Mouse (Mus musculus): ENCODE measurements around the gene Ptp4a2.
A peak's percentile ranks its signal among the peaks of the same experiment; 100 is the strongest.
"Not testable (repeated sequence)": the region's sequence is repeated elsewhere in the genome, so short reads cannot be mapped to it uniquely, and the experiment has no call there.

Ptp4a2 gene

DNA sequence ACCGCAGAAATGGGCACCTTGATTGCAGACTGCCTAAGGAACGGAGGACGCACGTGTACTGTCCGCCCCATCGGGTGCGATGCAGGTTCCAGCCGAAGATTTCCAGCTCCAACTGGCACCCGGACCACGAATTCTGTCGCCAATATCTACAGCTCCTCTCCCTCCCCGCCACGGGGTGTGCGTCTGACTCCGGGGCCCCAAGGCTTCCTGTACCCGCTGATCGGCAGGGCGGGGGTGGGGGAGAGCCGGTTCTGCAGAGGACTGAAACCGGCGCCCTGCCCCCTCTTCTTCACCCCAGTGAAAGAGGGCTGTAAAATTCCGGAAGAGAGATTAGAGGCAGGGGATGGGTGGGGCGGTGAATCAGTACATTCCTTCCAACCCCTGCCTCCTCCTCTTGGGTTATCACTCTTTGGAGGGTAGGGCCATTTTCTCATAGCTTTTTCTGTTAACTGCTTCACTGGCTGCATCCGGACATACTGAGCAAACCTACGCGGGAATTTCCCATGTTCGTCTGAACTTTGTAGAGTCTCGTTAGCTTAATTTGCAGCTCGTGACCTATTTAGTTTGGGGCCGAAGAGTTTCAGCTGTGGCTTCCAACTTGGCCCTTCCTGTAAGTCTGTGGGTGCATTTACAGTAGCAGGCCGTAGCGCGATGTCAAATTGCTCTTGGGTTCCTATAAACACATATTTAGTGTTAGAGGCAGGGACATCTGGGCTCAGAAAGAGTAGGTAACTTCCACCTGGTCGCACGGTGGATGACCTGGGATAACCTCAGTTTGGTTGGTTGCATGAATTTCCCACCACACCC, at the start of gene Ptp4a2:
Ptp4a2 (plus strand) TSS at position 422 of the 807 bp plus-strand sequence.
- DNase-seq (ENCODE audit: low read depth, low spot score) = no peak

DNA sequence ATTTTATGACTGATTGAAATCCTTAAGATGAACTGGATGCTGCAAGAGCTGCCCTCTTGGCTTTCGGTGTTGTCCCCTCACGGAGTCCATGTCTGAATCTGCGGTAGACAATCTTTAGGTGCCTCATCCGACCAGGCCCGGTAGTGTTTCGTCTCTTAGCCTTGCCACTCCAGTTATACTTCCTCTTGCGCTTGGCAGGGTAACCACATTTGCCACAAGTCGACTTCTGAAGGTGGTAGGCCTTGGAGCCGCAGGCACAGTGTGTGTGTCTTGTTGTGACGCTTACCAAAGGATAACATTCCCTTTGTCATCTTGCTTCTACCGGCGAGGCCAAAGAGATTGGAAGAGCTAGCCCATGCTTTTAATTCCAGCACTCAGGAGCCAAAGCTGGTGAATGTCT, 49.4 kb upstream of the Ptp4a2 start:
- no peak for DNase-seq (ENCODE audit: low read depth, low spot score)

DNA sequence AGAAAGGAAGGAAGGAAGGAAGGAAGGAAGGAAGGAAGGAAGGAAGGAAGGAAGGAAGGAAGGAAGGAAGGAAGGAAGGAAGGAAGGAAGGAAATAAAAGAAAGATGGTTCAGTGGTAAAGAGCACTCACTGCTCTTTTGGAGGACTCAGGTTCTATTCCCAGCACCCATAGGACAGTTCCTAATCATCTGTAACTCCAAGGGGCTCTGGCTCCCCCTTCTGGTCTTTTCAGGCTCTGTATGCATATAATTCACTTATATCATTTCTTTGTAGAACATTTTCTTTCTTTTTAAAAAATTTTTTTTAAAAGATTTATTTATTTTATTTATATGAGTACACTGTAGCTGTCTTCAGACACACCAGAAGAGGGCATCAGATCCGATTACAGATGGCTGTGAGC, 48.5 kb upstream of the Ptp4a2 start:
- not testable (repeated sequence) for DNase-seq (ENCODE audit: low read depth, low spot score)

DNA sequence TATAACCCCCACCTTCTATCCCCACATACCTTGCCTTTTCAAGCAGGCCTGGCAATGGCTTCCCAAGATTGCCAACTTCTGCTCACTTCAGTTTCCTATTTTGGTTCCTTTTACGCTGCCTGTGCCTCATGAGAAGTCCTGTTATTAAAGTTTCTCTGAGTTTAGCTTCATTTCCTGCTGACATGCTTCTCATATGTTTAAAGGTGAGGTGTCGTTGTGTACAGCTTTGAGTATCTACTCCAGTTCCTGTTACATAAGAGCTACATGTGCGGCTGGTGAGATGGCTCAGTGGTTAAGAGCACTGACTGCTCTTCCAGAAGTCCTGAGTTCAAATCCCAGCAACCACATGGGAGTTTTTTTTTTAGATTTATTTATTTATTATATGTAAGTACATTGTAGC, 45.7 kb upstream of the Ptp4a2 start:
- DNase-seq (ENCODE audit: low read depth, low spot score) = no peak

DNA sequence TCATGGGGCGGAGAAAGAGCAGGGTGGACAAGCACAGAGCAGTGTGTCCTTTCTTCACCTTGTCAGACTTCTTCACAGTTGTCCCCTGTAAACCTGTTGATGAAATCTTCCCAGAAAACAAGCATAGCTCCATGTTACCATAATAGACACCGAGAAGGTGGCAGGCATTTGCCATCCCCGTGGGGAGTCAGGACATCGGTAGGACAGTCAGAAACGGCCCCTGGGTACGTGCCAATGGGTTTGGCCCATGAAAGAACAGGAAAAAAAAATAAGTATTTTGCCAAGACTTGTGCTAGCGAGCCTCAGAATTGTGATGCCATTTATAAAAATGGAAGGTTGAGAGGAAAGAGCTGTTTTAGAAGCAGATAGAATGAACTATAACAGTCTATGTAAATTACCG, 43.2 kb upstream of the Ptp4a2 start:
- DNase-seq (ENCODE audit: low read depth, low spot score) = no peak

DNA sequence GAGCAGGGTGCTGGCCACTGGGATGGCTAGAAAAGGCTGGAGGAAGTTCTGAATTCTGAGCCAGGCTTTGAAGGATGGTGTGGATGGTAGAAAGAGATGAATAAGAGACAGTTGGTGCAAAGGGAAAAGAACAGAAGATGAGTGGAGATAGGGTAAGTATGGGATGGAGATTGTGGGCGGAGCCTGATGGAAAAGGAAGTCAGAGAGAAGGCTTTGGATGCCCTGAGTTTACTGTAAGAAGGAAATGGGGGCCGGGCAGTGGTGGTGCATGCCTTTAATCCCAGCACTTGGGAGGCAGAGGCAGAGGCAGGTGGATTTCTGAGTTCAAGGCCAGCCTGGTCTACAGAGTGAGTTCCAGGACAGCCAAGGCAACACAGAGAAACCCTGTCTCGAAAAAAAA, 42.3 kb upstream of the Ptp4a2 start:
- not testable (repeated sequence) for DNase-seq (ENCODE audit: low read depth, low spot score)

DNA sequence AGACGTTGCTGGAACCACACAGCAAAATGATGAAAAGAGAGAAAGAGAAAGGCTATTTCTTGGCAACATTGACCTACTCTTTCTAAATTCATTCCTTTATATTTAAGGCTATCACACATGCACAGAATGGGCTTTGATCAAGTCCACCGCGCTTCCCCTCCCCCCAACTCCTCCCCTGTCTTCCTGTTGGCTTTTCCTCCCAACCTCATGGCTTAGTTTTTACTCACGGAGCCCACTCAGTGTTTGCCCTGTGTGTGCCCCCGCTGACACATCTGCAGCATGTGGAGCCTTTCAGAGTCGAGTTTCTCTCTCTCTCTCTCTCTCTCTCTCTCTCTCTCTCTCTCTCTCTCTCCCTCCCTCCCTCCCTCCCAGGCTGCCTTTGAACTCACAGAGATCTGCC, 40.4 kb upstream of the Ptp4a2 start:
- no peak for DNase-seq (ENCODE audit: low read depth, low spot score)

DNA sequence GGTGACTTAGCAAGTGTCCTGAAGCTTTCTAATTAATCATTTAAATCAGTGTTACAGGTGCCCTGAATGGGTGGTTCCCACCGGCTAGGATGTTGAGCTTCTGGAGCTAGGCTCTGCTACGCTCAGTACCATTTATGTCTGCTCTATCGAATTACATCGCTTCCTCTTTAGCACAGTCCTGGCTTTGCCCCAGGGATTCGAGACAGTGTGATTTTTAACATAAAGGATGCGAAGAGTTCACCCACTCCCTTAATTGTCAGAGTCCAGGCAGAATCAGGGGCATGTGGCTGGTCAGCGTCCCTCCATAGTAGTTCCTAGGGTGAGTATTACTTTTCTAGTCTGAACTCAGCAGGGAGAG, 39.7 kb upstream of the Ptp4a2 start:
- DNase-seq (ENCODE audit: low read depth, low spot score) = no peak

DNA sequence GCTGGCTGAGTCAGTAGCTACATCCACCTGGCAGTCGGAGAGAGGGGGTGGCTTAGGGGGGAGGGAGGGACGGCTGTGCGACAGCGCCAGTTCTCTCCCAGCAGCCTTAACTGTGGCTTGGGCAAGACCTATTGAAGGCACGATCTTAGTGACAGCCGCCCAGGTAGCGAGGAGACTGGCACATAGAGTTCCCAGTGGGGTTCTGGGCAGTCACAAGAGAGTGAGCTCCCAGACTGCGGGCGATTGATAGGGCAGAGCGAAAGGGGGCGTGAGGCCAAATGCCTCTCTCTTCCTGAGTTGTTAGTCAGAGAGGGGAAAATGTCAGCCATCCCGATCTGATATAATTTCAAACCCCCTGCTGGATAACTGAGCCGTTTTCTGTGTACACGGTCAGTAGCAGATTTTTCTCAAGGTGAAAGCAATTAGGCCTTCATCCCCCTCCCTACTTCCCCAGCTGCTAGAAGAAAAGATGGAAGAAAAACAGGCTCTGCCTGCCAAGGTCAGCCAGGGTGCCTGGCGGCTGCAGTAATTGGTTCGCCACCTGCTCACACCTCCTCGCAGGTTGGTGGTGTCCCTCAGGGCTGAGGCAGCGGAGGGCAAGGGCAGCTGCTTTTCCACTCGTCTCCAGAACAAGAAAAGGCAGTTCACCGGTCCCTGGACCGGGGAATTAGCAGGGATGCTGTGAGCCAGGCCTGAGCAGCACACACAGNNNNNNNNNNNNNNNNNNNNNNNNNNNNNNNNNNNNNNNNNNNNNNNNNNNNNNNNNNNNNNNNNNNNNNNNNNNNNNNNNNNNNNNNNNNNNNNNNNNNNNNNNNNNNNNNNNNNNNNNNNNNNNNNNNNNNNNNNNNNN, 39.1 kb upstream of the Ptp4a2 start:
- peak; percentile 53 for DNase-seq (ENCODE audit: low read depth, low spot score)

DNA sequence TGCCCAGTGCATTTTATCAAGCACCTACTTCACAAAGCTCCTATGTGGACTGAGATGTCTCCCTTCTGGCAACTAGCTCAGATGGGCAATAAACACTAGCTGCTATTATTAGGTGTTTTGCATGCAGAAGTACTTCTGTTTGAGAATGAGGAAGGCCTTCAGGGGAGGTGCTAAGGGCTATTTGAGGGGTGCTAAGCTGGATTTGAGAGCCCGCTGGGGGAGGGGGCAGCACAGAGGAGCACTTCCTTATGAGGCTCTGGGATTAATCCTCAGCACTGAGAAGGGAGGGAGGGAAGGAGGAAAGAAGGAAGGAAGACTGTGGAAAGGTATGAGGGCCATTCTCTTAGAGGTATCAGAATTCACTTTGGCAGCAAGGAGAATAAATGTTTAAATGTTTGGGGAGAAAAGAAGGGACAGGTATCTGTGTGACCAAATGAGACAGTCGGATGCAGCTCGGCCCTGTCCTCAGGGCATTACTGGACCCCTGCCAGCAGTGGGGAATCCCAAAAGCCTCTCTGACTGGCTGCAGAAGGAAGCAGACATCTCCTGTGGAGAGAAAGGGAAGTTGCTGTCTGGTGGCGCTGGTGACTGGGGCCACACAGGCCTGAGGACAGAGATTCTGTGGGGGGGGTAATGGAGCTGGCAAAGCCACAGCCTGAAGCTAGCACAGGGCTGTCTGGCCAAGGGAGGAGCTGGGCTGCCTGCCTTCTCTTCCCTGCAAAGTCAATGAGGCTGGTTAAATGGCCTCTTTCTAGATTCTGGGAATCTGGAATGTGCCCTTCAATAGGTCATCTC, 28.9 kb upstream of the Ptp4a2 start:
- DNase-seq (ENCODE audit: low read depth, low spot score) = no peak

DNA sequence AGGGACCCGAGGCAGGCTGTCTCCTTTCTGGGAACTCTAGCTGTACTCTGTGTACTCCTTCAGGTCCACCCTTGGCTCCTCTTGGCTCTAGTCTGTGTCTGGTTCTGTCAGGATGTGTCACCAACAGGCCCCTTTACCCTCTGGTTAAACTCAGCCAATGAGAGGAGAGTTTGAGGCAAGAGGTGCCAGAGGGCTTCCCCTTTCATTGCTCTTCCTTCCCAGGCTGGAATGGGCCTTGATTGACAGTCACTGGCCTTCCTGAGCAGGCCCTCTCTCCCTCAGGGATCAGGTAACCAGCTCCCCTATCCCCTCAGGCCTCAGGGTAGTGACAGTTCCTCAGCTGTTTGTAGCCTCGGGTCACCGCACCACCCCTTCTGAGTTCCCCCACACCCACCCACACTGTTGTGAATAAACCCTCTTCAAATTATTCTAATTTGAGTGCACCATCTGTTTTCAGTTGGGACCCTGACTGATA, 28.1 kb upstream of the Ptp4a2 start:
- DNase-seq (ENCODE audit: low read depth, low spot score) = no peak

DNA sequence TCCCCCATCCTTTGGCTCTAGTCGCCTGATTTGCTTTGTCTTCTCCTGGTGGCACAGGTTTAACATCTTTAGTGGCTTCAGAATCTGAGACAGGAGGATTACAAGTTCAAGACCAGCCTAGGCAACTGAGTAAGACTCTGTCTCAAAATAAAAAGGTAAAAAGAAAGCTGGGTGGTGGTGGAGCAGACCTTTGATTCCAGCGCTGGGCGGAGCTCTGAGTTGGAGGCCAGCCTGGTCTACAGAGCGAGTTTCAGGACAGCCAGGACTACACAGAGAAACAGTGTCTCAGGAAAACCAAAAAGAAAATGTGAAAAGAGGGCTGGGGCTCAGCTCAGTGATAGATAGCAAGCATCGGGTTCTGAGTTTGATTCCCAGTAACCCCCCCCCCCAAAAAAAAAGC, 27.5 kb upstream of the Ptp4a2 start:
- DNase-seq (ENCODE audit: low read depth, low spot score) = no peak

DNA sequence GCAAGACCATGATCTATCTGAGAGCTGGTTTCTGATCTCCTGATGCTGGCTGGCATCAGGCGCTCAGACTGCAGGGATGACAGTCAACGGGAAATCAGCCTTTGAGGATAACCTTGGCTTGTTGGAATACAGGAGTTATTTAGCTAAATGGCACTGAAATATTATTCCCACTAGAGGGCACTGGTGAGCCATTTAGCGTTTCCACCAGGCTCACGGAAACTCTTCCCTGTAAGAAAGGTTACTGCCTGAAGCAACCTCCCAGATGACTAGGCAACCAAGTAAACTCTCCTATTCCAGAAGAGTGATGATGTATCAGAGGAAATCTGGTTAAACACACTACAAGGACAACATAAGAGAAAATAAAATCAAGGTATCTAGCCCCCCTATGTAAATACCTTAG, 25.8 kb upstream of the Ptp4a2 start:
- DNase-seq (ENCODE audit: low read depth, low spot score) = peak; percentile 75

DNA sequence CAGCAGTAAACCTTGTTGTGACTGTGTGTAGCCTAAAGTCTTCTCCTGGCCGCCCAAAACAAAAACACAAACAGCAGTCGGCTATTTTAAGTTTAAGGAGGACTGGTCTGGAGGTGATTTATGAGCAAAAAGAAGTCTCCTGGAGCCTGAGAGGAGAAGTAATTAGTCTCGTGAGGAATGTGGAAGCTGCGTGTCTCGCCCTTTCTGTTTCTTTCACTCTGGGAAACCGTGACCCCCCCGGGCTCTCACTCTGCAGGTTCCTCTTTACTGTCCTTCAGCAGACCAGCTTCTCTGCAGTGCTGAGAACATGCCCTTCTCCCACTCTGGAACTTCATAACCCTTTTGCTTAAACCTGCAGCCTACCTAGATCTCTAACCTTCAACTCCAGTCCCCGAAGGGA, 22.3 kb upstream of the Ptp4a2 start:
- no peak for DNase-seq (ENCODE audit: low read depth, low spot score)

DNA sequence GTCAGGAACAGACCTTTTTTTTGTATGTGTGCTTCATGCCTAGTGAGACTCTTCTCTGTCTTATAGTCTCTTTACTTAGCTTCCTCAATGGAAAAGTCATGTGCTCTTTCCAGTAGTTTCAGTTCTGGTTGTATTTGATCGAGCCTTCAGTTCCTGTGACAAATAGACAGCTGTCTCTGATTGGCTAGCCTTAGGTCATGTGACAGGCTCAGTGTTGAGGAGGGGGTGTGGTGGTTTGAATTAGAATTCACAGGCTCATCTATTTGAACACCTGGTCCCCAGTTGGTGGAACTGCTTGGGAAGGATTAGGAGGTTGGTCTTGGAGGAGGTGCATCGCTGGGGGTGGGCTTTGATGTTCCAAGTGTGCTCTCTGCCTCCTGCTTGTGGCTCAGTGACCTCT, 21.4 kb upstream of the Ptp4a2 start:
- DNase-seq (ENCODE audit: low read depth, low spot score) = no peak

DNA sequence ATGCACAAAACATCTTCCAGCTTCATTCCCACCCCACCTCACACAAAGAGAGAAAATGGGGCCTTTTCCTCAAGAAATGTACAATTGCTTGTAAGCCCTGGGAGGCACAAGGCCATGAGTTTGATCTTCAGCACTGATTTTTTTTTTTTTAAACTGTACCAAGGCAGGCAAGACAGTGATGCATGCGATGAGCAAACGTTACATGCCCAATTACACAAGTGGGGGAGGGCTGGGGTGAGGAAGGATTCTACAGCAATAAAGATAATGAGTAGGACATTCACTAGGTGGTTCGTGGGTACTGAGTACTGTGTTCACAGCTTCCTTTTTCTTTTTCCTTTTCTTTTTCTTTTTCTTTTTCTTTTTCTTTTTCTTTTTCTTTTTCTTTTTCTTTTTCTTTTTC, 20.5 kb upstream of the Ptp4a2 start:
- no peak for DNase-seq (ENCODE audit: low read depth, low spot score)

DNA sequence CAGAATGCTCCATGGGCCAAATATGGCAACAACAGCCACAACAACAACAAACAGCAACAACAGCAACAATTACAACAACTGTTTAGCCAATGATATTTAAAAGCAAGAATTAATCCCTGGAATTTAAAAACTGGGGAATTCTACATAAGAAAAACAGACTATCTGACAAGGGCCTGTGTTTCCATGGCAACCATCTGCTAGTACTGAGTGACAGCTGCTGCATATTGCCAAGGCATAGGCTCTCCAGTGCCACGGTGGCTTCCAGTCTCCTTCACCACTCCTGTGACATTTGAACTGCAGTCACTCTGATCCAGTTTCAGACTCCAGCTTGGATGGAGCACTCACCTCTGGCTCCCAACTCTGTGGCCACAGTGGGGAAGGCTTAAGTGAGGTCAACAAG, 19.6 kb upstream of the Ptp4a2 start:
- no peak for DNase-seq (ENCODE audit: low read depth, low spot score)

DNA sequence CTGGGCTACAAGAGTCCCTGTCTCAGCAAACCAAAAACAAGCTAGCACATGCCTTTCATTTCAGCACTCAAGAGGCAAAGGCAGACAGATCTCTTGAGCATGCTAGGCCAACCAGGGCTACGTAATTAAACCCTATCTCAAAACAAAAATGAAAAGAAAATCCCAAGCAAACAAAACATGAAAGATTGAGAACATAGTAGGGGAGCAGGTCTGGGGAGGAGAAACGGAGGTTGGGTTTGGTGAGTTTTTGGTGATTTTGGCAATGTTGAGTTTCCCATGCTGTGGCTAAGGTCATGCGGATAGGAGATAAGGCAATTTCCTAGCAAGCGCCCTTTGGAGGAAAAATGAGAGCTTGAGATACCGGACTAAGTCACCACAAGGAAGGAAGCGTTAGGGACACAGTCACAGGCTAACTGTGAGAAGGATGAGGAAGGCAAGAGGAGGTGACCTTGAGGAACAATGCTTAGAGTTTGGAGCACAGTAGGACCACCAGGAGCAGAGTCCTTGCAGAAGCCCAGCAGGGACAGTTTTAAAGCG, 18.3 kb upstream of the Ptp4a2 start:
- DNase-seq (ENCODE audit: low read depth, low spot score) = no peak

DNA sequence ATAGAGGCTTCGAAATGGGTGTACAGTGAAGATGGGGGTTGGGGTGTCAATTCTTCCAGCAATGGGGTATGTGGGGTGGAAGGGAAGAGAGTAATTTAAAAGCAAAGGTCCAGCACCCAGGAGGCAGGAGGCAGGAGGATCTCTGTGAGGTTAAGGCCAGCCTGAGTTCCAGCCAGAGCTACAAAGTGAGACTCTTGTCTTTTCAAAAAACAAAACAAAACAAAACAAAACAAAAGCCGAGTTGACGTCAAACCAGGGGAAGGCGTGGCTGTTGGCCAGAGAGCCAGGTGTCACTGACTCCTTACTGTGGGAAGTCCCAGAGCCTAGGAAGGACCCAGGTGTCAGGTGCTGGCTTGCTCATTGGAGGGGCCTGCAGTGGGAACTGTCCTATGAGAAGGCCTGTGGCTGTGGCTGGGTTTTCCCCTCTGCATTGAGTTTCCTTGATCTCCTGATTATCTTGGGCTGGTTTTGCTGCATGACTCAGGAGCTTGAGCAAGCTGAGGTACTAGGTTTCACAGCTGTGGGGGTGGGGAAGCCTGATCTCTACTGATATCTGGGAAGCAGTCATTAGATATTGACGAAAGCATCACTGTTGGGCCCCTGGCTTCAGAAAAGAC, 17.2 kb upstream of the Ptp4a2 start:
- no peak for DNase-seq (ENCODE audit: low read depth, low spot score)

DNA sequence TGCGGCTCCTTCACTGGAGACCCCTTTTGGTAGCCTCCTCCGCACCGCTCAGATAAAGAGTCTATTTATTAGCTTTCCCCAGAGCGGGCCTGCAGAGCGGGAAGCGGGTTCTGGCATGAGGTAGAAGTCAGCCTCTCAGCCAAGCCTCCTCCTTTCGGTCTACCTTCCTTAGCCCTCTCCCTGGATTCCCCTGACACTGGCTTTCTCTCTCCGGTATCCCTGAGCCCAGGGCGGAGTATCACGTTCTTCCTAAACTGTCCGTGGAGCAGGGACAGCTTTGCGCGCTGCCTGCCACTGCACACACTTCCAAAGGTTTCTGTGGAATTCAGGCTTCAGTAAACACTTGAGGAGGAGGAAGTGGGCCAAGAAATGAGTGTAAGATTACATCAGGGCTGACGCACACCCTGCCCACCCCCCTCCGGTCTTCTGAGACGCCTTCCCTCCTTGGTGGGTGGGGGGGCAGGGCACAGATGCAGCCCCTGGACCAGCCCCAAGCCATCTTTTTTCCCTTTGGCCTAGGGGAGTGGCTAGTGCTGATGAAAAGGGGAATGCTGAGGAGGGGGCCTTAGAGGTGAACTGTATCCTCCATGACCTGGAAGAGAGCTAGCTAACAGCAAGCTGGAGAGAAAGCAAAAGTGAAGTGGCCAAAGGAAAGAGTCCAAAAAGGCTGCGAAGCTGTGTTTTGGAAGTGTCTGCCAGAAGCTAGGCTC, 15.7 kb upstream of the Ptp4a2 start:
- no peak for DNase-seq (ENCODE audit: low read depth, low spot score)

DNA sequence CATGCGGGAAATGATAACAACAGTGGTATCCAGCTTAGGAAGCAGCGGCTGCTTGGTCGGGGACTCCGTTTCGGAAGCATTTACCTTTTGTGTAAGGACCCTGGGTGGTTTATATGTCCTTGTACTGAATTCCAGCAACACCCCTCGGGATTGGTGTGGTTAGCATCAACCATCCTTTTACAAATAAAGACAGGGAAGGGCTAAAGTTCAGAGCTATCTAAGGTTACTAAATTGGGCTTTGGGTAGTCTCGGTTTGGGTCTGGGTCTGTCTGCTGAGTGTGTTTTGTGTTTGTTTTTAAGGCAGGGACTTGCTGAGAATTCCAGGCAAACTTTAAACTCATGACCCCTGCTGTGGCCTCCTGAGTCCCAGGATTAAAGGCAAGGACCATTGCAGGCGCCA, 15.2 kb upstream of the Ptp4a2 start:
- DNase-seq (ENCODE audit: low read depth, low spot score) = no peak
